15 mouse cellular contexts compared by ENCODE assay signal in the genomic region with DNA sequence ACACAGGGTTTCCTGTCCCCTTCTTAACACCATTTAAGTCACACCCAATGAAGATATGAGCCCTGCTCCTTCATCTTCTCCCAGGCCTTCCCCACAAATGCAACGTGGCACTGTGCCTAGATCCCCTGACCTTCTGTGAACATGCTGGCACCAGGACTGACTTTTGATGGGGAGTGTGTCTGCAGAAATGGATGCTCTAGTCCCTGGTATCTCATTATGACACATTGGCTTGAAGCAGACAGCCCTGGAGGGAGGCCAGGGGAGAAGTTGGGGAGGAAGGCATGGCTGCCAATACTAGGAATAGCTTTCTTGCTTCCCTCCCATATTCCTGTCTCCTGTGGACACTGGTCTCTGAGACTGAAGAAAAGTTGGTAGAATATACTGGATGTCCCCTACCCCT. TPM values are rescaled to one million over a fixed set of nuclear protein-coding genes. Genes with fewer than 3 reads are reported as not detected.
DNase-seq lines count a peak whose midpoint lies in the region; ATAC-seq and TF ChIP-seq lines count a peak whose summit lies in the region.
"Had no signal": no experiment of that assay in that cellular context is flagged by ENCODE, and none has a peak within 500 bp of the region (broad histone marks: within the 10 kb centered on the region; RNA-seq: fewer than 3 reads in every experiment).

No protein-coding gene starts in this region.

- H3K4me1 ChIP-seq in forebrain, embryonic 14.5 days (ENCODE audit: control insufficient read depth, insufficient read depth, low read length), result no peaks in the 10 kb centered on the region
- 0 out of 2 replicates have a peak, but pooled peaks cover under 1% of the 10 kb centered on the region for H3K4me1 ChIP-seq in forebrain, embryonic 10.5 days
- H3K4me1 ChIP-seq in lung, embryonic 14.5 days (ENCODE audit: insufficient read depth), result 0 out of 2 replicates have a peak, but pooled peaks cover 3% of the 10 kb centered on the region
- H3K4me1 ChIP-seq in lung, adult 2 months (ENCODE audit: control insufficient read depth, insufficient read depth, low read length), result no peaks in the 10 kb centered on the region
- H3K4me1 ChIP-seq in heart, postnatal 0 days (ENCODE audit: control insufficient read depth, insufficient read depth), result peaks cover 7% of the 10 kb centered on the region; the same call in 1 of the 2 replicates
- H3K4me1 ChIP-seq: megakaryocyte, embryonic 14.5 days had no signal

- no peak for TF ChIP-seq EP300 in heart, postnatal 0 days (IDR thresholded peaks at IDR 0.05; ENCODE audit: low read depth)

- DNase-seq in forebrain, embryonic 14.5 days (ENCODE audit: low spot score), result peak; percentile 5
- DNase-seq in forebrain, embryonic 10.5 days (ENCODE audit: extremely low spot score, low spot score), result no peak
- DNase-seq in lung, embryonic 14.5 days, result peak; percentile 71
- no peak for DNase-seq in lung, adult 2 months
- DNase-seq in brain, embryonic 14.5 days (ENCODE audit: low read depth), result peak; percentile 11
- DNase-seq in heart, postnatal 0 days (ENCODE audit: low spot score), result peak; percentile 14
- DNase-seq: embryo, embryonic 11 days; kidney, adult 8-10 months; thymus, adult 2 months had no signal

- no peak for TF ChIP-seq POLR2A in lung, adult 2 months (IDR thresholded peaks at IDR 0.05; ENCODE audit: borderline replicate concordance, extremely low read depth, low read depth, low read length)
- TF ChIP-seq POLR2A in brain, embryonic 14.5 days (IDR thresholded peaks at IDR 0.05; ENCODE audit: borderline replicate concordance, extremely low read depth, insufficient read depth, insufficient read length, poor library complexity, severe bottlenecking), result no peak

- H3K4me2 ChIP-seq in forebrain, embryonic 14.5 days (ENCODE audit: low read length), result no peak overlapping the region
- H3K4me2 ChIP-seq in lung, embryonic 14.5 days, result no peak overlapping the region
- no peak overlapping the region for H3K4me2 ChIP-seq in heart, postnatal 0 days (ENCODE audit: low read depth, low read length)

- no peak overlapping the region for H3K27ac ChIP-seq in forebrain, embryonic 14.5 days (ENCODE audit: low read depth, low read length)
- H3K27ac ChIP-seq in forebrain, embryonic 10.5 days, result no peak overlapping the region
- no peak overlapping the region for H3K27ac ChIP-seq in lung, embryonic 14.5 days (ENCODE audit: low read depth)
- H3K27ac ChIP-seq in heart, postnatal 0 days (ENCODE audit: low read depth), result no peak overlapping the region

- H3K27me3 ChIP-seq in forebrain, embryonic 14.5 days (replicated peaks; ENCODE audit: control insufficient read depth, insufficient read depth, low read length), result no peaks in the 10 kb centered on the region
- no peaks in the 10 kb centered on the region for H3K27me3 ChIP-seq in forebrain, embryonic 10.5 days (ENCODE audit: poor library complexity, severe bottlenecking)
- H3K27me3 ChIP-seq in lung, embryonic 14.5 days (ENCODE audit: insufficient read depth, low read length), result no peaks in the 10 kb centered on the region
- H3K27me3 ChIP-seq in heart, postnatal 0 days (ENCODE audit: control insufficient read depth, insufficient read depth, low read length), result no peaks in the 10 kb centered on the region

- H3K4me3 ChIP-seq in forebrain, embryonic 14.5 days (ENCODE audit: low read depth, low read length), result no peak overlapping the region
- no peak overlapping the region for H3K4me3 ChIP-seq in forebrain, embryonic 10.5 days
- H3K4me3 ChIP-seq in lung, embryonic 14.5 days (ENCODE audit: low read depth, low read length), result no peak overlapping the region
- H3K4me3 ChIP-seq in lung, adult 2 months (replicated peaks; ENCODE audit: extremely low read depth, low read depth, low read length), result no peak overlapping the region
- H3K4me3 ChIP-seq in heart, postnatal 0 days (ENCODE audit: low read depth, low read length), result no peak overlapping the region
- H3K4me3 ChIP-seq: erythroblast, embryonic 14.5 days; megakaryocyte, embryonic 14.5 days; myocyte had no signal

- H3K9me3 ChIP-seq in forebrain, embryonic 14.5 days (replicated peaks; ENCODE audit: control insufficient read depth, low read length), result no peaks in the 10 kb centered on the region
- no peaks in the 10 kb centered on the region for H3K9me3 ChIP-seq in forebrain, embryonic 10.5 days
- no peaks in the 10 kb centered on the region for H3K9me3 ChIP-seq in lung, embryonic 14.5 days (ENCODE audit: low read depth, low read length)
- no peaks in the 10 kb centered on the region for H3K9me3 ChIP-seq in heart, postnatal 0 days (replicated peaks; ENCODE audit: control insufficient read depth, low read length)

- H3K36me3 ChIP-seq in forebrain, embryonic 14.5 days (ENCODE audit: control insufficient read depth, insufficient read depth, low read length), result no peaks in the 10 kb centered on the region
- no peaks in the 10 kb centered on the region for H3K36me3 ChIP-seq in forebrain, embryonic 10.5 days (replicated peaks)
- H3K36me3 ChIP-seq in lung, embryonic 14.5 days (ENCODE audit: insufficient read depth), result no peaks in the 10 kb centered on the region
- no peaks in the 10 kb centered on the region for H3K36me3 ChIP-seq in heart, postnatal 0 days (replicated peaks; ENCODE audit: control insufficient read depth, insufficient read depth, low read length)

- WGBS in forebrain, embryonic 14.5 days, result 73% methylated on average over 1 of the region's 1 CpGs
- WGBS in forebrain, embryonic 10.5 days, result 76% methylated on average over 1 of the region's 1 CpGs
- 21% methylated on average over 1 of the region's 1 CpGs for WGBS in lung, embryonic 14.5 days
- 44% methylated on average over 1 of the region's 1 CpGs for WGBS in lung, adult 2 months
- WGBS in heart, postnatal 0 days, result 9% methylated on average over 1 of the region's 1 CpGs

- ATAC-seq in forebrain, embryonic 14.5 days, result no peak
- ATAC-seq in lung, embryonic 14.5 days (ENCODE audit: insufficient read depth), result no peak
- ATAC-seq in heart, postnatal 0 days (ENCODE audit: insufficient read depth, low read depth), result peak; percentile 33
- no peak for ATAC-seq in frontal cortex, adult (ENCODE audit: low TSS enrichment)
- no peak for ATAC-seq in megakaryocyte progenitor cell, adult 5-6 weeks (replicated peaks; ENCODE audit: poor library complexity)
- ATAC-seq: hindbrain, embryonic 16.5 days had no signal

- no peak for TF ChIP-seq CTCF in lung, embryonic 14.5 days (IDR thresholded peaks at IDR 0.05; ENCODE audit: low read depth)
- TF ChIP-seq CTCF in lung, adult 2 months (IDR thresholded peaks at IDR 0.05; ENCODE audit: insufficient read depth, low read length), result no peak
- no peak for TF ChIP-seq CTCF in brain, embryonic 14.5 days (IDR thresholded peaks at IDR 0.05; ENCODE audit: borderline replicate concordance, extremely low read depth, insufficient read depth, insufficient read length)
- no peak for TF ChIP-seq CTCF in heart, postnatal 0 days (IDR thresholded peaks at IDR 0.05; ENCODE audit: low read depth)

- no peak overlapping the region for H3K9ac ChIP-seq in forebrain, embryonic 14.5 days (ENCODE audit: low read length)
- H3K9ac ChIP-seq in lung, embryonic 14.5 days, result no peak overlapping the region
- no peak overlapping the region for H3K9ac ChIP-seq in heart, postnatal 0 days (replicated peaks; ENCODE audit: low read depth, low read length)

RNA-seq across cellular contexts. Expression of gene Elac2, which starts 52.9 kb away (rescaled TPM):
- 29.1 and 31.5 TPM in 2 replicates for polyA plus RNA-seq in forebrain, embryonic 14.5 days (2014; fragmentation: Nextera tagmentation; extraction: Ambion mirVana)
- 39.9 and 40.3 TPM in 2 replicates for polyA plus RNA-seq in forebrain, embryonic 10.5 days (2016; fragmentation: Nextera tagmentation; extraction: Ambion mirVana)
- polyA plus RNA-seq in lung, embryonic 14.5 days (2014; fragmentation: Nextera tagmentation; extraction: Ambion mirVana), result 33.0 and 34.3 TPM in 2 replicates
- 12.8 and 13.5 TPM in 2 replicates for polyA plus RNA-seq in lung, adult 2 months (2012; rRNA removed)
- 35.5 and 35.7 TPM in 2 replicates for polyA plus RNA-seq in brain, embryonic 14.5 days (2012; rRNA removed)
- 33.6 and 36.0 TPM in 2 replicates for total RNA-seq in heart, postnatal 0 days (2014; rRNA removed; ENCODE audit: low replicate concordance)
- polyA plus RNA-seq in heart, postnatal 0 days (2015; fragmentation: Nextera tagmentation; extraction: Ambion mirVana), result 14.0 and 15.1 TPM in 2 replicates
- 16.4 and 18.8 TPM in 2 replicates for total RNA-seq in megakaryocyte progenitor cell, adult 5-6 weeks (2015)
- 35.3 and 39.2 TPM in 2 replicates for total RNA-seq in megakaryocyte progenitor cell, adult 5-6 weeks (2017)

Comparison
In these comparisons a context has a peak if more than half of its experiments do, and no peak if none do; other contexts are left out.
1. DNase-seq: peak in forebrain, embryonic 14.5 days (single experiment), lung, embryonic 14.5 days (single experiment), brain, embryonic 14.5 days (single experiment) and heart, postnatal 0 days (single experiment); none in forebrain, embryonic 10.5 days (single experiment) and lung, adult 2 months (single experiment).